Mouse (Mus musculus): ENCODE measurements around the gene Rbm5.
A peak's percentile ranks its signal among the peaks of the same experiment; 100 is the strongest.

Rbm5 gene

GRCm38 (mm10) chr9:107701594-107701993 lies 69.2 kb downstream of the Rbm5 start:
- peak in 1 of 2 experiments; percentile 79 for DNase-seq (ENCODE audit: low spot score in 2 of 2)

- DNase-seq (ENCODE audit: low spot score in 2 of 2), result peak in 1 of 2 experiments; percentile 64
Observed at GRCm38 (mm10) chr9:107700114-107700571, 70.7 kb downstream of the Rbm5 start.

GRCm38 (mm10) chr9:107699376-107699980 lies 71.3 kb downstream of the Rbm5 start:
- no peak for DNase-seq (ENCODE audit: low spot score in 2 of 2)

GRCm38 (mm10) chr9:107698611-107699190 lies 72.1 kb downstream of the Rbm5 start:
- no peak for DNase-seq (ENCODE audit: low spot score in 2 of 2)

GRCm38 (mm10) chr9:107697811-107698521 lies 72.8 kb downstream of the Rbm5 start:
- no peak for DNase-seq (ENCODE audit: low spot score in 2 of 2)

GRCm38 (mm10) chr9:107696845-107697610 lies 73.8 kb downstream of the Rbm5 start:
- no peak for DNase-seq (ENCODE audit: low spot score in 2 of 2)

- DNase-seq (ENCODE audit: low spot score in 2 of 2), result no peak
Observed at GRCm38 (mm10) chr9:107696106-107696479, 74.7 kb downstream of the Rbm5 start.

GRCm38 (mm10) chr9:107695441-107696105 lies 75.2 kb downstream of the Rbm5 start:
- no peak for DNase-seq (ENCODE audit: low spot score in 2 of 2)

- no peak for DNase-seq (ENCODE audit: low spot score in 2 of 2)
Observed at GRCm38 (mm10) chr9:107694627-107695026, 76.2 kb downstream of the Rbm5 start.

- DNase-seq (ENCODE audit: low spot score in 2 of 2), result no peak
Observed at GRCm38 (mm10) chr9:107693433-107693987, 77.3 kb downstream of the Rbm5 start.

- DNase-seq (ENCODE audit: low spot score in 2 of 2), result no peak
Observed at GRCm38 (mm10) chr9:107692785-107693184, 78.0 kb downstream of the Rbm5 start.

- no peak for DNase-seq (ENCODE audit: low spot score in 2 of 2)
Observed at GRCm38 (mm10) chr9:107690391-107690790, 80.4 kb downstream of the Rbm5 start.

Data from left cerebral cortex, adult 9 months (tissue).